Mouse (Mus musculus) 3T3-L1 (cell line): Measurements from ENCODE around the gene Sde2.

Source experiments
- DNase-seq: peaks from one replicate; pipeline ENCODE4 v3.0.0-alpha.2; 2015; ENCODE audit warnings: low read depth, low spot score

Sde2 gene

DNA sequence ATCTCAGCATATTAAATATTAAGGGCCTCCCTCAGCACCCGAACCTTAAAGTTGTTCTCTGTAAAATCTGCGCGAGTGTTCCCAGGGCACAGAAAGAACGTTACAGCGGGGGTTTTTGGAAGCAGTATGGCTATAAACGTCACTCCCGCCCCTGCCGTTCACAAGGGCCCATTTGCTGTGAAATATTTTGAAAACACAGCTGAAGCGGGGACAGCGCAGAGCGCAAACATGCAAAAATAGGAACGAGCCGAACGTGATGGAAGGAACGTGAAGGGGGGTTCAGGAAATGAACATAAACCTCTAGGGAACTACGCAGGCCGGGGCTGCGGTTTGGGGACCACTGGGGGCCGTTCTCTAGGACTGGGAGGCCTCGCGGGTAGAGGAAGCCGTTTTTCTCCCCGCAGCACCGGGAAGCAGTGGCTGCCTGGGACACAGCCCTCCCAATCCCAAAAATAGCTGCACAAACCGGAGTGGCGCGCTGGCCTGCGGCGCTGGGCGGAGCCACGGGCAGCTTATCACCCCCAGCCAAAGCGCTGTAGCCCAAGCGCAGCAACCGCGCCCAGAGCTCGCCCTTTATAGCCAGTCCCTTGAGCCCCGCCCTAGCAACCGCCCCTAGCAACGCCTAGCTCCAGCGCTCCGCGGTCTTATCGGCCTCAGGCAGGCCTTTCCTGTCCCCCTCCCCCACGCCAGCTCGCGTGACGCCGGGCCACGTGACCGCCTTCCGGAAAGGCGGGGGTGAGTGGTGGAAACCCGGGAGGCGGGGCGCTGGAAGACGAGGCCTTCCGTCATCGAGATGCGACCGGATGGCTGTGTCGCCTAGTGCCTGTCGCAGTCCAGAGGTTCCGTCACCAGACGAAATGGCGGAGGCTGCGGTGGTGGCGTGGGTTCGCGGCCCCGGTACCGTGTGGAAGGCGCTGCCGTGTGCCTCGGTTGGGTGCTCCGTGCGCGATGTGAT, at the start of gene Sde2:
Gene Sde2, plus strand, starts transcription at position 812 of the 955 bp plus-strand sequence.
- peak; percentile 100 for DNase-seq

DNA sequence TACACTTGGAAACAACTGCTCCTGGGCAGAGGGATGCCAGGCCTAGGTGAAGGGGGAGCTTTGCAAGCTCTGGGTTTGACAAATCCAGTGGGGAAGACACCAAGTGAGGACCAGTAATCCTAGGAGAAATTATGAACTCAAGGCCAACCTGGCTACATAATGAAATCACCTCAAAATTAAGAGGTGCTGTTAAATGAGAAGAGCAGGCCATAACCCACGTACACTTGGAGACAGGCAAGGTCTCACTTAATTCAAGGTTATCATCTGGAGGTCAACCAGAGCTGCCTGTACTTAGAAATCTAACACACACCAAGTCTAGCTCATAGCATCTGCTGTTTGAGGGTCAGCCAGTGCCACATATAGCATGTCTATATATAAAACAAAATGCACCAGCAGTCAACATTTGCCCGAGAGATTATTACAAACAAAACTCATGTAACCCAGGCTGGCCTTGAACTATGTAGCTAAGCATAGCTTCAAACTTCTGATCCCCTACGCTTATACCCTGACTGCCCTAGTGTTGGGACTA, 49.4 kb upstream of the Sde2 start:
- DNase-seq: peak; percentile 20

DNA sequence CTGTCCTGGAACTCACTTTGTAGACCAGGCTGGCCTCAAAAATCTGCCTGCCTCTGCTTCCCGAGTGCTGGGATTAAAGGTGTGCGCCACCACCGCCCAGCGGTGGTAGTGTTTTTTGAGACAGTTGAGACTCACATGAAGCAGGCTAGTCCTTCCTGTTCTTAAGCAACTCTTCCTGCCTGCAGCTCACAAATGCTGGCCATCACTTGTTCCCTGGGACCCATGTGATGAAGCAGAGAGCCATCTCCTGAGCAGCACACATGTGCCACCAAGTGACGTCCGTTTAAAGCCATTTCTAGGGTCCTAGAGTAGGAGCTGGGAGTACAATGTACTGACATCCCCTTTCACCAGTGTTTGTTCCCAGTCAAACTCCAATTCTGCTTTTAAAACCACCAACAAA, 47.0 kb upstream of the Sde2 start:
- no peak for DNase-seq

DNA sequence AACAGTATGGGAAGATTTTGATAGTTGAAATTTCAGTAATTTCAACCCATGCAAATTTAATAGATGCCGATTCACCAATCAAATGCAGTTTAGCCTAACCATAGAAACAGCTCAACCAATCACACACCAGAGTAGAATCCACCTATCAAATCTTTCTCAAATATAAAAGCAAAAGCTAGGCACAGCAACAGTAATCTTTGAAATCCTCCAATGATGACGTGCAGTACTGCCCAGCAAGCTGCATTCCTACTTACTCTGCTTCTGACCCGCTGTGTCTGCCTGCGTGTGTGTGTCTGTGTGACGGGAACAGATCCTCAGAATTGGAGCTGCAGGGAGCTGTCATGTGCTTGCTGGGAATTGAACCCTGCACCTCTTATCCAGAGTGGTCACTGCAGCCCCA, 42.1 kb upstream of the Sde2 start:
- no peak for DNase-seq

DNA sequence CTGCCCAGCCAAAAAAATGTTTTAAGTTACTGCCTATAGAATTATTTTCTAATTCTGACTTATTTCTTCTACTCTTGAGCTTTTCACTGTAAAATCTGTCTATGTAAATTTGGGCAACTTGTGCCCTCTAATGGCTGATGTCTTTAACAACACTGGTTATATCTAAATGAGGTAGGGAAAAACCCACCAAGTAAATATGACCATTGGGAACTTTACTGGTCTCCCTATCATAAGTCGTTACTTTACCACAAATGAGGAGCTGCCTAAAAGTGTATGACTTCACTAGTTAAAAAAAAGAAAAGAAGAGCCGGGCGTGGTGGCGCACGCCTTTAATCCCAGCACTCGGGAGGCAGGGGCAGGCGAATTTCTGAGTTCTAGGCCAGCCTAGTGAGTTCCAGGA, 40.0 kb upstream of the Sde2 start:
- DNase-seq: peak; percentile 73

DNA sequence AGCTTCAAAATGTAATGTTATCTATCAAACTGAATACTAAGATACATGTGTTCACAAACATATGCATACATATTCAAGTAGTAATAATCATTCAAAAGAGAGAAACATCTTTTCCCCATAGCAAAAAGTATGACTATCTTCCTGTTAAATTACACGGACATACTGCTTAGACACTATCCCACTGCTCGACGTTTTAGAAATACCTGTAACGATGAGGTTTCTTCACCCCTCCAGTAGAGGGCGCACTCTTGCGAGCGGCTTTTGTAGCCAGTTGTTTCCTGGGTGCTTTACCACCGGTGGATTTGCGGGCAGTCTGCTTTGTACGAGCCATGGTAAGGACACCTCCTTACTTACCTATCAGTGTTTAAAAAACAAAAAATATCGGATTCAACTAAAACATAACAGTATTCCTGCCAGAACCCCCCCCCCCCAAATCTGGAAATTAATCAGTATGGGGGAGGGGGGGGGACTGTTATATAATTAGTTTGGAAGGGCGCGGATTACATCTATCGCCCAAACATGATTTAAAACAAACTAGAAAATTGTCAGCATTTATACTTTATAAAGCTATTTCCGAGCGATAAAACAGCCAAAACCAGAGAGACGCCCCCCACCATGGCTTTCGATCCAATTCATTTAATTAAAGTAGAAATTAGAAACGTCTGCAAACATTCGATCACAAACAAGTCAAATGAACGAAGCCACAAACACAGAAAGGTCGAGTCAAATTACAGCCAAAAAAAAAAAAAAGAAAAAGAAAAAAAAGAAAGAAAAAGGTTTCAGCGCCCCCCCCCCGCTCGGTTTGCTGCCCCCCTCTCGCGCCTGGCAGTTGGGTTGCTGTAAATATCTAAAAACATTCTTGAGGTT, 39.1 kb upstream of the Sde2 start:
- peak; percentile 66 for DNase-seq

DNA sequence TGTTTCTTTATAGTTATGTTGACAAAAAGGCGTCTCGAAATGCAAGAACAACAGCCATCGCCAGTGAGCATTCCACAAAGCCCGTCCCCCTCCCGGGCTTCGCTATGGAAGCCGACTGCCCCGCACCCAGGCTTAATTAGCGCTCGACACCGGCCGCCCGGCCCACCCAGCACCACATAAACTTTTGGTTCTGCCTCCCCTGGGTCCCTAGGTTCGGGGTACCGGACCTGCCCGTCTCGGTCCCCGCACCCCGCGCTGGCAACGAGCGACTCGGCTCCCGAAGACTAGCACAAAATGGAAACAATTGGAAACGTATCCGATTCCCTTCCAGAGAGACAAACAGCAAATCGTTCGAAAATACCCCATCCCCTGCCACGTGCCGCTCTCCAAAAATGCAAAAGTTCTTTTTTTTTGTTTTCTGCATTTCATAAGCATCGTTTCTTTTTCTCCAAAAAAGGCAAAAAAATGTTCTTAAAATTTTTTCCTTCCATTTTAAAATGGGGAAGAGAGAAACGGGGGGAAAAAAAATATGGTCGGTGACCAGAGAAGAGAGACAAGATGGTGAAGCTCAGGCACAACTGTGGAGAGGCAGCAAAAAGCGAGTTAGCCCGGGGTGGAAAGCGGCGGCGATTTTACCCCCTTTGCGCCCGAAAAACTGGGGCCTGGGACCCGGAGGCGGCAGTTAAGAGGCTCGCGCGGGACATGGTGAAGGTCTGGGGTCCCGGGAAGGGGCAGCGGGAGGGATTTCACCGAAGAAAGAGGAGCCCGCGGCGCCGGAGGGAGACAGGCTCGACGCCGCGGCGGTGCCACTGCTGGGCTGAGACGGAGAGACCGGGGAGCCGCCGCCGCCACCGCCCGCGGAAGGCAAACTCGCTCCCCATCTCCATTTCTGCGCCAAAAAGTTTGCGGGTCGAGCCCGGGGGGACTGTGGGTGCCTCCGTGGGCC, 38.2 kb upstream of the Sde2 start:
- peak; percentile 70 for DNase-seq

DNA sequence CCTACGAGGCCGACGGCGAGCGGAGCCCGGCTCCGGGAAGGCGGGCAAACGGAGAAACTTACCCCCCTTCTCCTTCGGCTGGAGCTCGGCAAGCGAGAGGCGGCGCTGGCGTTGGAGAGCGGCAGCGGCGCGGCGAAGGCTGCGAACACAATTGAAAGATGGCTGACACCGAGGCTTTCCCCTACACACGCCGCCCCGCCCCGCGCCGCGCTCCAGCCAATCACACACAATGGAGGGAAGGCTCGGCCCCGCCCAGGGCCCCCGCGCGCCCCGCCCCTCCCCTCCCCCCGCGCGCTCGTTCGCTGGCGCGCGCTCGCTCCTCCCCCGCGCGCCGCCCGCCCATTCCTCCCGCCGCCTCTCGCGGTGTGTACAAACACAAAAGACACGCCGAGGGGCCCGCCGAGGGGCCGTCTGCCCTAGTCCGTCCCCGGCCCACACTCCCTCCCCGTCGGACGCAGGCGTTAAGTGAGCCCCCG, 37.5 kb upstream of the Sde2 start:
- DNase-seq: peak; percentile 91

DNA sequence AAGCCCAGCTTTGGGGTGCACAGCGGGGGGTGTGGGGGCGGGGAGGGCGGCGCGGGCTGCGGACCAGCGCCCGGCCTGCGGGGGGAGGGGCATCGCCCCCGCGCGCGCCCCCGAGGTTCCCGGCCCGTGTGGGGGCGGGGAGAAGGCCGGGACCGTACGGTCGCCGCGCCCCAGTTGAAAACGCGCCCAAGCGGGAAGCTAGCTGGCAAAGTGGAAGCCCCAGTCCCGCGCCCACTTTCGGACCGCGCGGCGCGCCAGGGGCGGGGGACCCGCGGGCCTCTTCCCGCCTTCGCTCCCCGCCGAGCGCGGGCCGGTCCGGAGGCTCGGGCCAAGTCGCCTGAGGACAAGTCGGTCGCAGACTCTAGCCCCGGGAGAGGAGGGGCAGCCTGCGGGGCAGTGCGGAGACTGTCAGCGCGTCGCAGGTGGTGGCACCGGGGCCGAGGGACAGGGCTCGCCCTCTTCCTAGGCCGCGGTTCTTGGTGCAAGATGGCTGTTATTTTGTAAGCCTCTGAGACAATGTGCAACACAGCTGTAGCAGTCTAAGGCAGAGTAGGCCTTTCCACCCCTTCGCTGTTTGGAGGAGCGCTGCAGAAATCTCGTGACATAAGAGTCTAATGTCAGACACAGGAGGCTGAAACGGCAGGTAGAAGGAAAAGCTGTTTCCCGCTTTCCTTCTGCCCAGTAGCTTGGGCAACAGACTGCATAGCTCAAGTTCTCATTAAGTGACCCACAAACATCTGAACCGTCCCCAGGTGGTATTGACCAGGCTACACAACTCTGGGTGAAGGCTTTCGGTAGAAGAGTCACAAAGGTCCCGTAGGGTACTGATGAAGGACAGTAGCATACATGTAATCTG, 36.8 kb upstream of the Sde2 start, which contains the start of gene H3f3a:
Gene H3f3a, minus strand, starts transcription at position 59 of the 856 bp plus-strand sequence.
- DNase-seq: peak; percentile 60

DNA sequence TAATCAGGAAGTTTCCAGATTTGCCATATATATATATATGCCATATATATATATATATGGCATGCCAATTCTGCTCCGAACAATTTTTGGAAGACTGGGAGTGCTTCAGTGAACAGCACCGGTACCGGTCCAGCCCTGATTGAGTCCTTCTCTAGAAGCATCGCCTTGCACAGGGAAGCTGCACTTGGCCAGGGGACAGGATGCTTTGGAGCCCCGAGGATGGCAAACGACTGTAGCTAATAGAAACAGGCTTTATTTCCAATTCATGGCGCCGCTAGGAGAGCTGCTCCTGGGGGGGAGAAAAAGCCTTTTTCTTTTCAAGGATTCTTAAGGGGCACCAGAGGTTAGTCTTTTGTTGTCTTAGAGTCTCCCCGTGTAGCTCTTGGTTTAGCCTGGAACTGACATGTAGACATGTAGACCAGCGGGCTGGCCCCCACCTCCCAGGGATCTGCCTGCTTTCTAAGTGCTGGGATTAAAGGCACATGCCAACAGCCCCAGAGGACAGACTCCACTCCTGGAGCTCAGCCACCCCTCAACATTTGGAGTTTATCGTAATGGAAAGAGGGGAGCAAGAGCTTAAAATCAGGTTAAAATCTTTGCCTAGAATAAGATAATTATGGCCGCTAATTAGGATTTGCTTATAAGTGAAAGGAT, 35.4 kb upstream of the Sde2 start:
- DNase-seq: no peak

DNA sequence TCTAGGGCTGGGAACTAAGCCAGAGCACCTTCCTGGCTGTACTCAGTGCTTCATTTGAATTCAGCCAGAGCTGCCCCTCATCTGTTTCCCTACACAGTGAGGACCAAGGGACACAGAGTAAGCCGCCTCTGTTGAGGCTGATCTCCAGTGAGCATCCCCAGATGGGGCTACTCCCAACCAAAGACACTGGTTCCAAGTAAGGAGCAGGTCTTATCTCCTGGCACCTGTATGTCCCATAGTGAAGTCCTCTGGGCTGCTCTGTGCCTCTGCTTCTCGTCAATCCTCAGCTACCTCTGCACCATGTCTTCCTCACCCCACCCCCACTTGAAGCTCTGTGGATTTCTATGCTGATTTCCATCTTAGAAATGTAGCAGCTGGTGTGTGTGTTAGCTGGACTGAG, 32.9 kb upstream of the Sde2 start:
- no peak for DNase-seq

DNA sequence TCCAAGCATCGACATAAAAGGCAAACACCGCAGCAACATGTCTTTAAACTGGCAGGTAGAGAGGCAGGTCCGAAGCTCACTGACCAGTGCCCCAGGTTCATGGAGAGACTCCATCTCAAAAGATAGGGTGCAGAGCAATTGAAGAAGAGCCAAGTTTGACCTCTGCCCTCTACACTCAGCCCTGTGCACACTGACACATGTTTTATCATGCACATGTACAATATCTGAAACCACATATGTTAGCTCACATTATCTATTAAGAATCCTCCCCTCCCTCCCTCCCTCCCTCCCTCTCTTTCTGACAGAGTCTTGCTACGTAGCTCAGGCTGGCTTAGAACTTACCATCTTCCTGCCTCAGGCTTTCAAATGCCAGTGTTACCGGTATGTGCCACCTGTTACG, 29.8 kb upstream of the Sde2 start:
- DNase-seq: no peak

DNA sequence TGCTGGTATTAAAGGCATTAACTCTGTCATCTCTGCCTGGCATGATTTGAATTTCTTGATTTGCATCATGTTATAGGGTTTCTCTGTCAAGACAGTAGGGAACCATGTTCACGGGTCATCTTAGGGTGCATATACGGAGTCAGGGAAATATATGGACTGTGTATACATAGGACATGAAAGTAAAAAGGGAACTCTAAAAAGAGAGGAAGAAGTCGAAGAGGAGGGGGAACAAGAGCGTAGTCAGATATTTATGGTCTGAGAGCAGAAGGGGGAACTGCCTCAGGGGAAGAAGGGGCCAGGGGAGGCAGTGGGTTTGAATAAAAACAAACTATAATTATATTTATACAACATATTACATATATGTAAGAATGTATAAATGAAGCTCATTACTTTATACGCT, 28.7 kb upstream of the Sde2 start:
- DNase-seq: no peak

DNA sequence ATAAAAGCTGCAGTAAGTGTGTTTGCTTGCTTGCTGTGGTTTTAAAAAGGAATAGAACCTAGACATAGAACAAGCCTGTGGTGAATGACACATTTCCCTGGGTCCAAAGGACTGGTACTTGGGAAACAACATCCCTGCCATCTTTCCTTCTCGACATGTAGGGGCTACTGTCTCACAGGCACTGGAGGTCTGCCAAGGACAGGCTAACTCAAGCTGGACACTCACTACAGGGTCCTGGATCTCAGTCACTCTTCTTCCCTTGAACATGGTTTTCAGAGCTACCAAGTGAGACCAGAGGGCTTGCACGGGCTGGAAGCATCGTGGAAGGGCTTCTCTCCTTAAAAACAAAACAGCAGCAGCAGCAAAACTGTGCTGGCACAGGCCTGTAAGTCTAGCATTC, 27.2 kb upstream of the Sde2 start:
- DNase-seq: no peak

DNA sequence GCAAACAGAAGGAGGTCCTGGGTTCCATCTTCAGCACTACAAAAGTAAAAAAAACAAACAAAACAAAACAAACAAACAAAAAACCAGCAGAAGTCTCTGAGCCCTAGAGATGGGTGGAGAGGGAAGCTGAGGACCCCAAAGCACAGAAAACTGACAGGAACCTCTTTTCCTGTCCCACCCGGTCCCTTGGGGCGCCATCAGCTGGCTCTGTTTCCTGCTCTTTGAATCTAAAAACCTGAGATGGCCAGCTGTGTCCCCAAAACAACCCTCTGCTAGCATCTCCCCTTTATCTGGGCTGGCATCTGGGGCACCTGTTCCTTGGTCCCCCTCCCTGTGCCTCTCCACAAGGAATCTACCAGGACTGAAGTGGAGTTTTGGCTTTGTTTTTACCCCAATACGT, 26.2 kb upstream of the Sde2 start:
- DNase-seq: no peak

DNA sequence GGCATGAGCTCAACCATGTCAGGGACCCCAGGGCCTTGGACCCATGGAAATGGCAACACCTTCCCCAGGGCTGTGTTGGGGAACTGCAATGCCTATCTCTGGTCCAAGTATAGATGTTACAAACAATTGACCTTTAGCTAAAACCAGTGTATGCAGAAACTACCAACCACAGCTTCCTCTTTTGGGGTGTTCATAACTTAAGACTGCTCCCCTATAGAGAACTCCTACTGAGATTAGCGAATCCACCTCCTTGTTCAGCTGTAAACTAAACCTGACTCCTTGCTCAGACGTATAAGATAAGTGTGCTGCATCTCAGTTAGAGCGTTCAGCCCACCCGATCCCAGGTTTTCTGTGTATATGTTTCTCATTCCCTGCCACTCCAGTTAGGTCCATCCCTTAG, 24.3 kb upstream of the Sde2 start:
- no peak for DNase-seq

DNA sequence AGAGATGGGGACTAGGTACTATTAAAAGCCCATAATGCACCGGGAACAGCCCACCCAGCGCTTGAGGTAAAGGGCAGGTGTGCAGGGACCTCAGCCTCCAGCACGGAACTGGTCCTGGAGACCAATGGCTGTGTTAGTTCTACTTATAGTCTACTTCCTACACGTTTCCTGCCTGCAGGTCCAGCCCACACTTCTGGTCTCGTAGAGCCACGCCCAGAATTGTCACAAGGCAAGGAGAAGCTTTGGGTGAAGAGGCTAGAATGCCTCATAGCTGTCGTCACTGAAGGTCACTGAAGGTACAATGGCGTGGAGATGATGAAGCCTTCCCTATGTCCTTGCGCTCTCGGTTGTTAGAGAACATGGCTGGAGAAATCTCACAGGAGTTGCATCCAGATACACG, 21.2 kb upstream of the Sde2 start:
- no peak for DNase-seq

DNA sequence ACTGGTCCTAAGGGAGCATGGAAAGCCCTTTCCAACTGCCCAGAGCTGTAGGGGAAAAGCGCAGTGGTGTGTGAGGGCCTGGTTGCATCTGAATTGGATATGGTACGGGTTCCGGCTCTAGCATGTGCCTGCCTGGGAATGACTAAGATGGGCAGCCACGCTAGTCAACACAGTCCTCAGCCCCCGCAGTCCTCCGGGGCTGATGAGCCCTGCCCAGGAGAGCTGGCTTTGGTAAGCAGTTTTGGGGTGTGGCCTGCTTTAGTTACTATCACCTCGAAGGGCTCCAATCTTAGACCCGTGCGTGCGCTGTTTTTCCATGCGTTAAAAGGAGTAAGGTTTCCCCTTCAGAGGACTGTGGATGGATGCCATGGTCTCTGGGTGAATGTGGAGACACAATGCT, 20.8 kb upstream of the Sde2 start:
- no peak for DNase-seq

DNA sequence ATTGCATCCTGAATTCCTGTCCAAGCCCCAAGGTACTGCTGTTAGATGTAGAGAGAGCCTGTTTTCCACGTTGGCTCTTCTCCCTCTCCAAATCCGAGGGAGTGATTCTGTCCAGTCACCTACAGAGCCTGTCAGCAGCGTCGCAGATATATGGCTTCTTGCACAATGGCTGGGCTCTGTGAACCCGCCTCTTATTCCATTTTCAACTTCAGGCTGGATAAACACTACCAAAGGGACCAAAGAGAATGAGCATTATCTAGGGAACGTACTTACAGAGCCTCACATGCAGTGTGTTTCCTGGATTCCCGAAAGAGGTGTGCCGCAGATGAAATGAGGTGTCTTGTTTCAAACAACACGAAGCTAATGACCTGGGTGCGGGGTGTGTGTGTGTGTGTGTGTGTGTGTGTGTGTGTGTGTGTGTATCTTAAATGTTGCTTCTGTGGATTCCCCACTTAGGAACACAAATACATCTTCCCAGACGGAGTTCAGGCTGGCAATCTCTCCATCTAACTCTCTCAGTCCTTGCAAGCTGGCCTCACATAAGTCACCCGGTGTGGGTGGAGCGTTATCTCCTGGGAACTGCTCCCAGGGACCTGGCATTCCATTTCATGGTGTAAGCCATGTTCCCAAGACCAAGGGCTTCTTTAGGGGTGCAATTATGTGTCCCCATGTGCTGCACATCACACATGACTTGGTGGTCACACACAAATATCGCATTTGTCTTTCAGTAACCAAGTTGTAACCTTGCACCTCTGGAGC, 20.2 kb upstream of the Sde2 start:
- DNase-seq: peak; percentile 41
